Mouse (Mus musculus) heart, embryonic 11.5 days (tissue): ENCODE results near the gene Nap1l5. TPM values are rescaled to one million over a fixed set of nuclear protein-coding genes. Genes with fewer than 3 reads are reported as not detected.

Source experiments
- ATAC-seq: fragments of 200-750 bp; cut with Nextera tagmentation; replicated peaks from 2 replicates; pipeline ENCODE4 v1.8.0; 2017; ENCODE audit warnings: moderate library complexity; ENCODE audit not compliant: insufficient number of reproducible peaks, low FRiP score, low TSS enrichment
- H3K27ac ChIP-seq: fragments of 300-500 bp; sonication (generic); 2 replicates; pipeline ENCODE4 v1.5.1; 2014; ENCODE audit warnings: mild to moderate bottlenecking, low read depth, low read length
- H3K27me3 ChIP-seq: fragments of 300-500 bp; sonication (generic); 2 replicates; pipeline ENCODE4 v1.6.1; 2014; ENCODE audit warnings: mild to moderate bottlenecking, low read length, mixed read lengths; ENCODE audit not compliant: control insufficient read depth, insufficient read depth
- H3K36me3 ChIP-seq: fragments of 300-500 bp; sonication (generic); 2 replicates; pipeline ENCODE4 v1.6.1; 2014; ENCODE audit warnings: mild to moderate bottlenecking, low read length, moderate library complexity, mixed read lengths; ENCODE audit not compliant: control insufficient read depth, insufficient read depth
- H3K4me1 ChIP-seq: fragments of 300-500 bp; sonication (generic); 2 replicates; pipeline ENCODE4 v1.6.1; 2014; ENCODE audit warnings: low read length; ENCODE audit not compliant: control insufficient read depth, insufficient read depth
- H3K4me2 ChIP-seq: fragments of 300-500 bp; sonication (generic); 2 replicates; pipeline ENCODE4 v1.6.1; 2014; ENCODE audit warnings: mild to moderate bottlenecking, moderate library complexity
- H3K4me3 ChIP-seq: fragments of 300-500 bp; sonication (generic); 2 replicates; pipeline ENCODE4 v1.5.1; 2014; ENCODE audit warnings: low read depth, low read length
- H3K9ac ChIP-seq: fragments of 300-500 bp; sonication (generic); 2 replicates; pipeline ENCODE4 v1.6.1; 2014; ENCODE audit warnings: mild to moderate bottlenecking, low read depth, low read length, moderate library complexity
- H3K9me3 ChIP-seq: fragments of 300-500 bp; sonication (generic); replicated peaks from 2 replicates; pipeline ENCODE4 v1.6.1; 2016; ENCODE audit warnings: low read length; ENCODE audit not compliant: control insufficient read depth
- WGBS: fragments of 180-500 bp; shearing (Covaris S2); extraction: QIAGEN DNeasy Blood & Tissue Kit; methylation state at CpG from one replicate; pipeline ENCODE4 v1.1.7; 2014; ENCODE audit not compliant: insufficient replicate concordance; 5-methylcytosine and 5-hydroxymethylcytosine counted together
- polyA plus RNA-seq: library from polyadenylated mRNA; unstranded; fragments of >200 nt; fragmentation: Nextera tagmentation; extraction: Ambion mirVana; gene quantifications from 2 replicates; pipeline ENCODE4 v1.2.1, GENCODE M21; 2014

Nap1l5 gene
- polyA plus RNA-seq, 1 experiment from 2014 or later: 2.2 TPM

GRCm38 (mm10) chr6:58933189-58933913, 26.5 kb upstream of the Nap1l5 start:
- no peak overlapping the region for H3K4me2 ChIP-seq
- no peaks in the 10 kb centered on the region for H3K9me3 ChIP-seq
- no peak overlapping the region for H3K9ac ChIP-seq
- no peaks in the 10 kb centered on the region for H3K27me3 ChIP-seq
- no peaks in the 10 kb centered on the region for H3K36me3 ChIP-seq
- ATAC-seq: no peak
- H3K27ac ChIP-seq: no peak overlapping the region
- no peak overlapping the region for H3K4me3 ChIP-seq
- WGBS: 64% methylated on average over 6 of the region's 6 CpGs
- H3K4me1 ChIP-seq: no peaks in the 10 kb centered on the region

- Histone ChIP-seq H3K4me3 (no peak overlapping the region), H3K4me1 (0 out of 2 replicates have a peak, but pooled peaks cover 2% of the 10 kb centered on the region), H3K27ac (no peak overlapping the region), H3K27me3 (no peaks in the 10 kb centered on the region), H3K4me2 (no peak overlapping the region), H3K9me3 (no peaks in the 10 kb centered on the region), H3K9ac (no peak overlapping the region), H3K36me3 (no peaks in the 10 kb centered on the region)
- no peak for ATAC-seq
- 85% methylated on average over 12 of the region's 12 CpGs for WGBS
These were observed 25.8 kb upstream of the Nap1l5 start for GRCm38 (mm10) chr6:58932515-58933188.

GRCm38 (mm10) chr6:58931149-58931548, 24.3 kb upstream of the Nap1l5 start:
- no peak for ATAC-seq
- 0 out of 2 replicates have a peak, but pooled peaks cover 2% of the 10 kb centered on the region for H3K4me1 ChIP-seq
- WGBS: 80% methylated on average over 4 of the region's 4 CpGs
- no peak overlapping the region for H3K4me2 ChIP-seq
- no peaks in the 10 kb centered on the region for H3K27me3 ChIP-seq
- H3K36me3 ChIP-seq: no peaks in the 10 kb centered on the region
- no peaks in the 10 kb centered on the region for H3K9me3 ChIP-seq
- H3K4me3 ChIP-seq: no peak overlapping the region
- H3K9ac ChIP-seq: no peak overlapping the region
- H3K27ac ChIP-seq: no peak overlapping the region

GRCm38 (mm10) chr6:58929911-58930431, 23.1 kb upstream of the Nap1l5 start:
- WGBS: 78% methylated on average over 9 of the region's 9 CpGs
- H3K27ac ChIP-seq: no peak overlapping the region
- no peak overlapping the region for H3K9ac ChIP-seq
- H3K27me3 ChIP-seq: no peaks in the 10 kb centered on the region
- H3K36me3 ChIP-seq: no peaks in the 10 kb centered on the region
- H3K4me1 ChIP-seq: 0 out of 2 replicates have a peak, but pooled peaks cover 2% of the 10 kb centered on the region
- H3K4me2 ChIP-seq: no peak overlapping the region
- no peaks in the 10 kb centered on the region for H3K9me3 ChIP-seq
- ATAC-seq: no peak
- H3K4me3 ChIP-seq: no peak overlapping the region

- no peaks in the 10 kb centered on the region for H3K9me3 ChIP-seq
- no peak for ATAC-seq
- no peak overlapping the region for H3K4me2 ChIP-seq
- no peak overlapping the region for H3K9ac ChIP-seq
- H3K36me3 ChIP-seq: no peaks in the 10 kb centered on the region
- H3K27ac ChIP-seq: 0 out of 2 replicates have a peak overlapping the region, but pooled peaks have one; percentile 29
- no peaks in the 10 kb centered on the region for H3K27me3 ChIP-seq
- 44% methylated on average over 2 of the region's 2 CpGs for WGBS
- 0 out of 2 replicates have a peak, but pooled peaks cover 2% of the 10 kb centered on the region for H3K4me1 ChIP-seq
- no peak overlapping the region for H3K4me3 ChIP-seq
These were observed 21.0 kb upstream of the Nap1l5 start for GRCm38 (mm10) chr6:58927881-58928280.

- 75% methylated on average over 5 of the region's 5 CpGs for WGBS
- no peaks in the 10 kb centered on the region for H3K27me3 ChIP-seq
These were observed 15.6 kb upstream of the Nap1l5 start for GRCm38 (mm10) chr6:58922511-58922910.

GRCm38 (mm10) chr6:58921623-58922022, 14.7 kb upstream of the Nap1l5 start:
- Histone ChIP-seq H3K27me3 (no peaks in the 10 kb centered on the region), H3K9me3 (no peaks in the 10 kb centered on the region), H3K36me3 (peaks cover 5% of the 10 kb centered on the region), H3K9ac (no peak overlapping the region), H3K27ac (no peak overlapping the region), H3K4me1 (no peaks in the 10 kb centered on the region), H3K4me3 (no peak overlapping the region), H3K4me2 (no peak overlapping the region)
- no peak for ATAC-seq
- 46% methylated on average over 3 of the region's 3 CpGs for WGBS

More at GRCm38 (mm10) chr6:58922511-58922910, 15.6 kb upstream of the Nap1l5 start:
- no peak for ATAC-seq
- Histone ChIP-seq H3K4me3 (no peak overlapping the region), H3K4me1 (no peaks in the 10 kb centered on the region), H3K36me3 (peaks cover 5% of the 10 kb centered on the region), H3K4me2 (no peak overlapping the region), H3K9ac (no peak overlapping the region), H3K27ac (no peak overlapping the region), H3K9me3 (no peaks in the 10 kb centered on the region)

GRCm38 (mm10) chr6:58920735-58921134, 13.9 kb upstream of the Nap1l5 start:
- Histone ChIP-seq H3K4me2 (no peak overlapping the region), H3K27me3 (no peaks in the 10 kb centered on the region), H3K4me1 (no peaks in the 10 kb centered on the region), H3K4me3 (no peak overlapping the region), H3K9ac (no peak overlapping the region), H3K9me3 (no peaks in the 10 kb centered on the region), H3K27ac (no peak overlapping the region), H3K36me3 (peaks cover 5% of the 10 kb centered on the region)
- ATAC-seq: no peak
- WGBS: 83% methylated on average over 6 of the region's 6 CpGs
